Mouse (Mus musculus): ENCODE measurements at regions not wholly inside any gene's neighbourhood (a gene's known extent, or its start where the extent isn't known, plus 50 kb on each side); places are given as distances from the start of the nearest gene placed in this dataset.
A peak's percentile ranks its signal among the peaks of the same experiment; 100 is the strongest.

DNA sequence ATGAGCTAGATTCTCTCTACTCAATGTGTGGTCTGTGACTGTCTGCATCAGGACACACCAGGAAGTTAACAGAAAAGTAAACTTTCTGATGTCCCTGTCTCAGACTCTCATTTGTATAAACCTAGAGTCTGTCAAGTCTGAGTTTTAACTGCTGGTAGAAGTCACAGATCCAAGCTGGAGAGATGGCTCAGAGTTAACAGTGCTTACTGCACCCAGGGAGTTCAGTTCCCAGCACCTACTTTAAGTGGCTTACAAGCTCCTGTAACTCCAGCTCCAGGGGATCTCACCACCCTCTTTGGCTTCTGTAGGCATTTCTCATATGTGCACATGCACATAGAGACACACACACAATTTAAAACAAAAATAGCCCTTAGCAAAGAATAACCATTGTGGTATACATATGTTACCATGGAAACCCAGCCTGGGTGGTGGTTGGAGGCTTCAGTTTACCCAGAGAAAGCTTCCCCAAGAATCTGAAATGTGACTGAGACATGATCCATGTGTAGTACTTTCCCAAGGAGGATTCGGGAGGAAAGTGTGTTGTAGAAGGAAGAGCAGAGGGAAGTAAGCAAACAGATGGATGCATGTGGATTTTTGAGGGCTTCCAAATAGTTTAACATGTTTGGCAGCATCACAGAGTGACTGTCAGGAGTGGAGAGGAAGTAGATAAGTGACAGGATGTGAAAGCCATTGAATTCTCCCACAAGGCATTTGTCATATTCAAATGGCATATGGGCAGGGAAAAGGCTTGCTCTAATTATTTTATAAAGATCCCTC is 1279.8 kb downstream of the Slc22a22 start:
- no peak for ATAC-seq (replicated peaks; ENCODE audit: low read depth, poor library complexity, severe bottlenecking)

DNA sequence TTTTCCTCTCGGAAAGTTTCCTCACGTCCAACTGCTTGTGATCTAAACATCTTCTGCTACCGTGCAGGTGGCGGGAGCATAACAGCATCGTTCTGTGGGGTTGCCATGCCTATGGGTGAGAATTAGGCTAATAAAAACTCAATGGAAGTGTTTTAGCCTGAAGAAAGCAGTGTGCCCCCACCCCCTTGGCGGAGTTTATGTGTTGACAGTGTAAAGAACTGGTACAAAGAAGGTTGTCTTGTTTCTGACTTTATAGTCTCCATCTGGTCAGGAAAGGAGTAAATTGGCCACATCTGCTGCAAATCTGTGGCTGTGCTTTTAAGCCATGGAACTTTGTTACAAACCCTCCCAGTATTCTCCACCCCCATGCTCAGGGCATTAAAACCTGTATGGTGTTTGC is 1311.2 kb downstream of the Slc22a22 start:
- ATAC-seq (replicated peaks; ENCODE audit: low read depth, poor library complexity, severe bottlenecking): no peak

DNA sequence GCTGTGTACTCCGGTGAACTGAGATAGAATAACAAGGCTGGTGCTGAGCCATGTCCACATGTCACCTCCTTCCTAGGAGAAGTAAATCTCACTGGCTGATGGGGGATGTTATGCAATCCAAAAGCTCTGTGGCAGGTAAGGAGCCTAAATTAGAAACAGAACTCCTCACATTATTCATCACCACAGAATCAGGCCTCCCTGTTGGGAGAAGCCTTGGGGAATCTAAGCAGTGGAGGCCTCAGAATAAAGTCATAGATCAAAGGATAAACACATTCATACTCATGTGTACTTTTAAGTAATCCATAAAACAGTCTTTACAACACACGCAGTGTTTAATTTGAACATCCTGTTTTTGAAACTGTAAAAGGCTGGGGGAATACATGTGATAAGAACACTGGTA is 1318.7 kb downstream of the Slc22a22 start:
- no peak for ATAC-seq (replicated peaks; ENCODE audit: low read depth, poor library complexity, severe bottlenecking)

DNA sequence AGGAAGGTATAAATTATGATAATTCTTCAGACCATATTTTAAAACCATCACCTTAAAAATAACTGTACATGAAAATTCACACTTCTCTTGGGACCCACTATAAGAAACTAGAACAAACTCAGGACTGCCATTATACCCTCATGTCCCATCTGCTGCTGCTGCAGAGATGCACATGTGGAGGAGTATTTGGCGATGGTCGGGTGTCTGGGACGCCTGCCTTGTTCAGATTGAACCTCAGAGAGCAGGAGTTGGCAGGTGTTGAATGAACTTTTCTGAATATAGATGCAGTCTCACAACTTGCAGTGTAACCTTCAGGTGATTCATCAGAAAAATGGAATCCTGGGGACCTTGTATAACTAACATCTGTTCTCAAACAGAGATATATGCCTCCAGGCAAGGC is 1338.0 kb downstream of the Slc22a22 start:
- ATAC-seq (replicated peaks; ENCODE audit: low read depth, poor library complexity, severe bottlenecking): no peak

DNA sequence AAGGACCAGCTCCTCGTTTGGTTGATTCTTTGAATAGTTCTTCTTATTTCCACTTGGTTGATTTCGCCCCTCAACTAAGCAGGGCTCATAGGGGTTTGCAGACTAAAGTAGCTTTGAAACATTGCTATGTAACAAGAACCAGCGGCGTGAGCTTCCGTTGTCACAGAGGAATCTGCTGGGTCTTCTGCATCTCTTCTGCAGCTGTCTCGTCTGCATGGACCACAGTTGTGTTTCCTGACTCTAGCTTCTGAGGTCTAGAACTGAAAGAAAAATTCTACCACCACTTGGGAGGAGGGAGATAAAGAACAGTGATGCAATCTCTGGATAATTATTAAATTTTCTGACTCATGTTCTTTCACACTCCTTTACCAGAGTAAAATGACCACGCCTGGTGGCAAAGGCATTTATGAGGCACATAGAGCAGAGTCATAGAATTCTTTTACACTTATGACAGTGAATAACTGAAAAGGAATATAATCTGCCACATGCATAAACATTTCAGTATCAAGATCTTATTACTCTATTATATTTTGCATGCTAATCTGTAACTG is 1340.9 kb downstream of the Slc22a22 start:
- ATAC-seq (replicated peaks; ENCODE audit: low read depth, poor library complexity, severe bottlenecking): no peak

DNA sequence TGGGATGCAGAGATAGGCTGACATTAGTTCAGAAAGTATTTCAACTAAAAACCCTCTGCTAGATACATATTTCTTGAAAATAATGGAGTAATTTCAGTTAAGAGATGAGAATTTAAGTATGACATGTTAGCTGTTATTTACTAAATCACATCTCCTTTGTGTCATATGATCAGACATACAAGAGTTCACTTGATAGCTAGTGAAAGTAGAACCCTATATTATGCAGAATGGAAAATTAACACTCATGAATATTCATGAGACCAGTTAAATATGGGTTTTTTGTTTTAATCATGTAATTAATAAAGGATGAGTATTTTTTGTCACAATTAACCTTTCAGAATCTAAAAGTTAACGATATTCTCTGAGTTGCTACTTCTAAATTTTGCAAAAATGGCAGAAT is 1349.4 kb downstream of the Slc22a22 start:
- no peak for ATAC-seq (replicated peaks; ENCODE audit: low read depth, poor library complexity, severe bottlenecking)

DNA sequence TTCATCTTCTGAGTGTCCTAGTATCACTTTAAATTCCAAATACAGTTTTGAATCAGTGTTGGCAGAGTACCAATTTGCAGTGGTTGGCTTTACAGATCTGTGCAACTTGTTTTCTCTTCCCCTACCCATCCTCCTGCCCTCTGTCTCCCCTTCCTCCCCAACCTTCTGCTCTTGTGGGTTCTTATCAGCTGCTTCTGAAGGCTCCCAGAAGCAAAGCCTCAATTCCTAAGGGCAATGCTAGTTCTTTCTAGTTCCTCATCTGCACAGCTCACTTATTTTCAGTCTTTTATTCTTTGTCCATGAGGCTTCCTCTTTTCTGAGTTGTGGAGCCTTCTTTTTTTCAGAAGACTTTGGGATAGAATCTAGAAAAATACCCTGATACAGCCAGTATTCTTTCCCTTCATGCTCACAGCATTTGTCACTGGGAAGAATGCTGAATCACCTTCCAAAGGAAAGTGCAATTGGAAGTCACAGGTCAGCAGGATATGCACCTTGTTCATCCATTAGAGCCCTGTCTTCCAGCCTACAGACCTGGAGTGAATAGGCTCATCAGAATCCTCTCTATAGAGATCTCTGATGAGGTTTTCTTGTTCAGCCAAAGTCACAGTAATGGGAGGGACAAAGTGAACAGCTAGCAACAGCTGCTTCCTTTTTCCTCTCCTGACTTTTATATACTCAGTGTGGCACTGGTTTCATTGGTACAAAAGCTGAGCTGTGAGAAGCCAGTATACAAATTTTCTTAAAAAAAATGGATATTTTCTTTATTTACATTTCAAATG is 1357.9 kb downstream of the Slc22a22 start:
- peak; percentile 100 for ATAC-seq (replicated peaks; ENCODE audit: low read depth, poor library complexity, severe bottlenecking)

DNA sequence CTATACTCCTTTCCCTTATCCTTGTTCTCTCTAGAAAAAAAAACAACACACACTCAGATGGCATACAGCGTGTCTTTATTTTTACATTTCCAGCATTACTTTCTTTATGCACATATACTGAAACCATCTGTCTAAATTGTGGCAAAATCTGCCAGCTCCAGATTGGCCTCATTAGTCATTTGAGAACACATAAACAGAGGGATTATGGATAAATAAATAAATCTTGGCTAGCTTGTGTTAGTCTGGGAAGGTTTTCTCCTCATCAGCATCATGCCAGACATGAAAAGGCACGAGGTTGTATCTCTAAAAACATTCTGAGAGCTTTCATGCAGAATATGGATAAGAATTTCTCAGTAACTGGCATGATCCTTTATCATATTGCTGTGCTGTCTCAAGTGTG is 1369.1 kb downstream of the Slc22a22 start:
- ATAC-seq (replicated peaks; ENCODE audit: low read depth, poor library complexity, severe bottlenecking): no peak

DNA sequence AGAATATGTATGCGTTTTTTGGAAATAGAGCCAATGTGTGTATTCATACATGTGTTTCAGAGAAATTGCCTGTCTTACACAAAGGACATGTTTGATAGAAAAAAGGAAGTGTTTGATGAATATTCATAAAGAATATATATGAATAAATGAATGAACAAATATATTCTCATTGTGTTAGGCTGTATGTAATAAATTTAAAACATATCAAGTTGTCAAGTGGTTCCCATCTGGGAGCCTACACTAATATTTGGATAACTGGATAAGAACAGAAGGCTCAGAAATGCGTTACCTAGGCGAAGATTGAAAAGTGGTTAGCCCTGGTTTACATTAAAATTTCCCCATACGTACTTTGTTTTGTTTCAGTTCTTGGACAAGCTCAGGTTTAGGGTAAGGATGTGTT is 1369.7 kb downstream of the Slc22a22 start:
- no peak for ATAC-seq (replicated peaks; ENCODE audit: low read depth, poor library complexity, severe bottlenecking)

DNA sequence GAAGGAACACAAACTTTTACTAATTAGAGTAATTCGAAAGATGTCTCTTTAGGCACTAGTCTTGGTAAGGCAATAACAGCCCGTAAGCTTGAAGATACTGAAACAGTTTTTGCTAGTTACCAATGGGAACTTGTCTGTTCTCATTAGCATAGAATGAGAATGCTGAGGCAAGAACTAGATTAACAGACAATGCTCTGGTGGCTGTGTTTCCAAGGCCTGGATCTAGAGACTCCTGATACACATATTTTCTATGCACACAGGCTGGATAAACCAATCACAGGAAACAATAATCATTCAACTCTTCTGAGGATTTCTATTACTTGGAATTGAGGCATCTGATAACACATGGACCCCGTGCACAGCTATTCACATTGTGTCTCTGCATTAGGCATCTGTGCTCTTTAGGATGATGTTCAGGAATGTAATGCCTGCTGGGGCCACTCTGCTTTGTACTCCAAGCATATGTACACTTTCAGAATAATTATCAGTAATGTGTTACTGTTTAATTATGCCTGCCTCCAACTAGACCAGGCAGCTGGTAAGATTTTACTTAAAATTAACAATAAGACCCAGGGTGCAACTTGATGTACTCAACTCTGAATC is 1377.2 kb downstream of the Slc22a22 start:
- ATAC-seq (replicated peaks; ENCODE audit: low read depth, poor library complexity, severe bottlenecking): no peak

DNA sequence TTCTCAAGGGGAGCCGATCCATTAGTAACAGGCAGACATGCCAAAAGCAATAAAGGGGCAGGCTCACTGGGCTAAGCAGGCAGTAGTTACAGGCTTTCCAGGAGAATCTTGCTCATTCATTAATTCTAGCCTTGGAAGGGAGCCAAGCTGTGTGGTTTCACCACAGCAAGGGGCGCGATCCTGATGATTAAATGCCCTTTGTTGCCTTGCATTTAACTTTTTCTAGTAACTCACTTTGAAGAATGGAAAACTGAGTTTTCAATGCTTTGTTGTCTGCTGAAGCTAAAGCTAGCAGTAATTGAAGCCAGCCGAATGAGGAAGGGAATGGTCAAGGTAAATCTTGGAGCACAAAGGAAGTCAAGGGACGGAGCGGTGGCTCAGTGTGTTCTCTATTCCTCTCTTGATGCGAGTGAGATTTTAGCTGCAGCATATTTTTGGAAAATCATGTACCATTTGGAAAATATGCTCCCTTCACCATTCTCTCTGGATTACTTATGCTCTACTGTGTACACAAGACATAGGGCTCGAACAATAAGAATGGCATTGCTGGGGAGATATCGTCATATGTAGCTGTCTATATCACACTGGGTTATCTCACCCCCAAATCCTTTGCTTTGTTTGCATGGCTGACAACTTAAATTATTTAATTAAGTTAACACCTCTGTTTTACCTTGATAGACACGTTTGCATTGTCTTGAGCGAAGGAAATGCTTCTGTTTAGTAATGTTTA is 1399.4 kb downstream of the Slc22a22 start:
- ATAC-seq (replicated peaks; ENCODE audit: low read depth, poor library complexity, severe bottlenecking): no peak

DNA sequence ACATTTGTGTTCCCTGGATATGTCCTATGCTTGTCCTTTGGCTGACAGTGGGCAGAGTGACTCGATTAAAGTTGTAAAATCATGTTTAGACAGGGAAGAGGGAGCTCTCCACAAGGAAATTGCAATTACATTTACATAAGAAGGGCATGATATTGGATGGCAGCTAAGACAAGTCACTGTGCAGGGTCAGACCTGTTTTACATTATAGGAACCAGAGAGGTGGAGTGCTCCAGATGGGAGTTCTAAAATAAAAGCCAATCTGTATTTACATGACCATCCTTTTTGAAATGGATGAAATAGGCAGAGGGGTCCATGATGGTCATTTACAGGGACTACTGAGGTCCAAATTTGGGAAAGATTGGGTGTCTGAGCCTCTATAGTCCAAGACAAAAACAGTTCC is 1400.3 kb downstream of the Slc22a22 start:
- ATAC-seq (replicated peaks; ENCODE audit: low read depth, poor library complexity, severe bottlenecking): no peak

DNA sequence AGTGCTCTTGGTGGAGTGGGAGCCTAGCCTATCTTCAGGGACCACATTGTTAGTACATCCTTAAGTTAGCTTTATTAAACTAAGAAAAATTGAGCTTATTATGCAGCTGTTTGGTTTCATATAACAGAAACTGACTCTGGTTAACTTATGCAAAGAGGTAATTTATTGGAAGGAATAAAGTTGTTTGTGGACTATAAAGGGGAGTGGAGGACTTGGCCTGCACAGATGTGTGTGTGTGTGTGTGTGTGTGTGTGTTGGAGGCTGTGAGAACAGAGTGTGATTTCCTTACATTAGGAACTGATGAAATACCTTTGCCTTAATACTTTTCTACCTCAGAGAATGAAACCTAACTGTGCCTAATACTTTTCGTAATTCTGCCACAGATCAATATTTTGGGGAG is 1400.7 kb downstream of the Slc22a22 start:
- ATAC-seq (replicated peaks; ENCODE audit: low read depth, poor library complexity, severe bottlenecking): no peak

DNA sequence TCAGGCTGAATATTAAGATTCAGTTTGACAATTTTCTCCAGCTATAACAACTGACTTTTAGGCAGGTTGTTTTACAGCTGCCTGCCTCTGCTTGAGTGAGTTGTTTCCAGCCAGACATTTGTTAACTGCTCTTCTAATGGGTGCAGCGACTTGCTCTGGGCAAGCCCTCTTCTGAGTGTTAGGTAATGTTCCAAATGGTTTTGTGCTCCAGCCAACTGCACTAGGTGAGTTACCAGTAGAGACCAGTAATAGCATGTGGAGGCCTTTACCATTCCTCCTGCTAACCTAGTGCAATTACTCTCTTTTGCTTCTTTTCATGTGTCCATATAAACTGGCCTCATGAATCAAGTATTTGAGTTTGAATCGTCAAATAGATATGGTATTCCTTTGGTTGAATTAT is 1407.9 kb downstream of the Slc22a22 start:
- ATAC-seq (replicated peaks; ENCODE audit: low read depth, poor library complexity, severe bottlenecking): no peak

DNA sequence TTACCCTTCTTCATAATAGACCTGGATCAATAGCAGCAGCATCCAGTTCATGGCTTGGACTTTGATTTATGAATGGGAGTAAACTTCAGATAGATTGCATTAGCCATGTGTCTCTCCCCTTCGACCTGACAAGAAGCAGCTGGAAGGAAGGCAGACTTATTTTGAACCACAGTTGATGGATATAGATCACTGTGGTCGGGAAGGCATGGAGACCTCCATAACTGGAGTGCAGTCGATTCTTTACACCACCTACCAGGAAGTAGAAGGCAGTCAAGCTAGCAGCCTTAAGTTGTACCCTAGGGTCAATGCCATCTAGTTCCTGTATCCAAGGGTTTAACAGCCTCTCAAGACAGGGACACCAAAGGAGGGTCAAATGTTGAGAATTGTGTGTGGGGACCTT is 1410.2 kb downstream of the Slc22a22 start:
- no peak for ATAC-seq (replicated peaks; ENCODE audit: low read depth, poor library complexity, severe bottlenecking)

DNA sequence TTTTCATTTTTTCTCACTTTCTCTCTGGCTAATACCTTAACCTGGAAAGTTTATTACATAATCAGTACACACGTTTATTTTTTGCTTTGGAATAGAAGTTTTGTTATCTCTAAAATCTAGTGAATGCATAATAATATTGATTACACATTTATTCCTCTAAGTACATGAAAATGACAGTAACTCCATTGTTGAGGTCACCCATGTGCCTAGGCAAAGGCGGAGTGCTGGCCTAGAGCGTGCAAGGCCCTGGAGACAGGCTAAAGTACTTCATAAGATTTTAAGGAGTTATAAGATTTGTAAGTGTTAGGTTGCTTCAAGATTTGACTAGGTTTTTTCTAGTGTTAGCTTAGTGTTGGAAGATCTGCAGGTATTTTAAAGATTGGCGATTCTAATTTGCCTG is 1410.9 kb downstream of the Slc22a22 start:
- no peak for ATAC-seq (replicated peaks; ENCODE audit: low read depth, poor library complexity, severe bottlenecking)

DNA sequence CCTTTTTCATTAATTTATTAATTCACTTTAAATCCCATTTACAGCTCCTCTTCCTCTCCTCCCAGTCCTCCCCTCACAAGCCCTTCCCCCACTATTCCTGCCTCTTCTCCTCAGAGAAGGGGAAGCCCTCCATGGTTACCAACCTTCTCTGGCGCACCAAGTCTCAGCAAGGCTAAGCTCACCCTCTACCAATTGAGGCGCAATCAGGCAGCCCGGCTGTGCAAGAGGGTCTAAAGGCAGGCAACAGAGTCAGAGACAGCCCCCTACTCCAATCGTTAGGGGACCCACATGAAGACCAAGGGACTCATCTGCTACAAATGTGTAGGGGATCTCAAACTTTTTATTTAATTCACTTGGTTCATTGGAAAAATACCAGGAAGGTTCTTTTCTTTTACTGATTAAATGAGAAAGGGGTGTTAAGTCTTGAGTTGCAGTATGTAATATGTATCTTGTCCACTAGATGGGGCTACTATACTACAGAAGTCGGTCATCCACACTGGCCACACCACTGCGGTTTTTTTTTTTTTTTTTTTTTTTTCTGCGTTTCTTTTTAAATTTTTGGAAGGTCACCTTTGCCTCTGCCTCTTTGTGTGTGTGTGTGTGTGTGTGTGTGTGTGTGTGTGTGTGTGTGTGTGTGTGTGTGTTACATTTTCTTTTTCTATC is 1411.4 kb downstream of the Slc22a22 start:
- ATAC-seq (replicated peaks; ENCODE audit: low read depth, poor library complexity, severe bottlenecking): peak; percentile 94

DNA sequence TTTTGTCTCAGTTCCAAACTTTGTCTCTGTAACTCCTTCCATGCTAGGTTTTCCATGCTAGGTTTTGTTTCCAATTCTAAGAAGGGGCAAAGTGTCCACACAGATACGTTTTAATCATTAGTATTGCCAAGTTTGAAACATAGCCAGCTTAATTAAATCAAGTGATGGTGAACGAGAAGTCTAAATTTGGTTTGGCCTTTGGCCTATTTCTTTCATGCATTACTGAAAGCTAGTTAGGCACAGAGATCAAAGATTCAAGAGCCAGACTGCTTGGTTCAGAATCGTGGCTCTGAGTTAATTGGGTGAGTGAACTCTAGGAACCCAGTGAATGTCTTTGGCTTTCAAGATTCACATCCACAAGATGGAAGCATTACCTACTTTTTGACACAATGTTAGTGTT is 1414.8 kb downstream of the Slc22a22 start:
- no peak for ATAC-seq (replicated peaks; ENCODE audit: low read depth, poor library complexity, severe bottlenecking)

DNA sequence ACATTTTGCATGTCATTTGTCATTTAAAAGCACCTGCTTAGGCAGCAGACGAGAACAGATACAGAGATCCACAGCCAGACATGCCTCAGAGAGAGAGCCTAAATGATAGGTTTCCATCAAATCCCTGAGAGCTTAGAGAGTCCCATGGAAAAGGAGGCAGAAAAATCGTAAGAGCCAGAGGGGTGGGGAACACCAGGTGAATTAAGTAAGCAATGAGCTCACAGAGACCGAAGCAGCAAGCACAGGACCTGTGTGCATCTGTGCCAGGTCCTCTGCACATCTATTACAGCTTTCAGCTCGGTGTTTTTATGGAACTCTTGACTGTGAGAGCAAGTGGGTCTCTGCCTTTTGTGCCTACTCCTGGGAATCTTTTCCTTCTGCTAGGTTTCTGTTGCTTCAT is 1416.1 kb downstream of the Slc22a22 start:
- ATAC-seq (replicated peaks; ENCODE audit: low read depth, poor library complexity, severe bottlenecking): no peak

DNA sequence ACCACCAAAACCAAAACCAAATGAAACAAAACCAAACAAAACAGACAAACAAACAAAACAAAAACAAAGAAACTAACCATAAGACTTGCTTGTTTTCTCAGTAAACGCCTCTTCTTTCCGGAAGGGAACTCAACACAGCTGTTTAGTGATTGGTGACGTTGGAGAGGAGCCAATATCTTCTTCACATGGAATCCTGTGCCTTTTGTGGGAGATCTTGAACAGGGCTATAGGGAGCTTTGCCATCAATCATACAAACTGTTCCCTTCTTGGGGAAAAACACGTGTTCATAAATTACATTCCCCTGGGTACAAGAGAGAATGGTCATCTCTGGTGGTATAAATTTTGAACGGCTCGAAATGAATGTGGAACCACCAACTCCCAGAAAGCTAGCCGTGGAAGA is 1426.7 kb downstream of the Slc22a22 start:
- ATAC-seq (replicated peaks; ENCODE audit: low read depth, poor library complexity, severe bottlenecking): no peak
